In the genomic region with DNA sequence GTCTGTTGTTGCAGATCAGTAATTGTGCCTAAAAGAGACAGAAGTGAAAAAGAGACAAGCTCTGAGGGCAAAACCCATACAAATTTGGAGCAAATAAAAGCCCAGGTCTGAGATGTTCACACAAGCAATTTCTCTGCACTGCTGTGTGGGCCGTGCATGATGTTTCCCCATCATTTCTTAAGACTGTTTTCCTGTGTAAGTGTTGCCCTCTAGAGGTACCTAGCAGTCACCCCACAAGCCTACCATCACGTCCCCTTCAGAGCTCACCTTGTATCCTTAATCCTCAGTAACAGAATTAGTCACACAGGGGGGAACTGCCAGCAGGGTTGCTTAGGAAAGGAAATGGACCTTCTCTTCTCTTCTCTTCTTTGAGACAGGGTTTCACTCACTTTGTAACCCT, we compare ENCODE assay signal across 15 mouse cellular contexts. TPM values are rescaled to one million over a fixed set of nuclear protein-coding genes. Genes with fewer than 3 reads are reported as not detected.
DNase-seq lines count a peak whose midpoint lies in the region; ATAC-seq and TF ChIP-seq lines count a peak whose summit lies in the region.
"Had no signal": no experiment of that assay in that cellular context is flagged by ENCODE, and none has a peak within 500 bp of the region (broad histone marks: within the 10 kb centered on the region; RNA-seq: fewer than 3 reads in every experiment).

No protein-coding gene starts in this region.

- no peaks in the 10 kb centered on the region for H3K4me1 ChIP-seq in kidney, postnatal 0 days (replicated peaks; ENCODE audit: insufficient read depth, low read length)
- H3K4me1 ChIP-seq in stomach, postnatal 0 days (replicated peaks; ENCODE audit: control insufficient read depth, insufficient read depth): no peaks in the 10 kb centered on the region
- H3K4me1 ChIP-seq in hindbrain, embryonic 13.5 days (replicated peaks): no peaks in the 10 kb centered on the region
- H3K4me1 ChIP-seq: embryonic facial prominence, embryonic 10.5 days; lung, embryonic 15.5 days; midbrain, embryonic 12.5 days; neural tube, embryonic 13.5 days had no signal

- H3K4me2 ChIP-seq in kidney, postnatal 0 days (ENCODE audit: low read length): no peak overlapping the region
- H3K4me2 ChIP-seq in stomach, postnatal 0 days (replicated peaks; ENCODE audit: low read depth): no peak overlapping the region
- no peak overlapping the region for H3K4me2 ChIP-seq in hindbrain, embryonic 13.5 days
- H3K4me2 ChIP-seq: heart, embryonic 12.5 days; lung, embryonic 15.5 days; midbrain, embryonic 12.5 days; neural tube, embryonic 13.5 days had no signal

- H3K36me3 ChIP-seq in kidney, postnatal 0 days (ENCODE audit: insufficient read depth, low read length): peaks cover 49% of the 10 kb centered on the region
- peaks cover 25% of the 10 kb centered on the region for H3K36me3 ChIP-seq in stomach, postnatal 0 days (ENCODE audit: control insufficient read depth, insufficient read depth, low read length)
- H3K36me3 ChIP-seq in hindbrain, embryonic 13.5 days: peaks cover 89% of the 10 kb centered on the region

- no peak for ATAC-seq in kidney, postnatal 0 days (replicated peaks; ENCODE audit: low FRiP score, low read depth)
- ATAC-seq in activated CD4-positive, CD25-positive, alpha-beta regulatory T cell, adult 4 months: peak; percentile 29
- no peak for ATAC-seq in stomach, postnatal 0 days (ENCODE audit: low FRiP score, low TSS enrichment)
- no peak for ATAC-seq in hindbrain, embryonic 13.5 days (ENCODE audit: low FRiP score)

- DNase-seq in kidney, postnatal 0 days (ENCODE audit: low spot score): no peak
- DNase-seq in kidney, postnatal 14 days: no peak
- DNase-seq in thymus, postnatal 36 days: peak; percentile 12 to 33
- no peak for DNase-seq in thymus, postnatal 25 days
- no peak for DNase-seq in stomach, postnatal 0 days (ENCODE audit: low spot score)
- no peak for DNase-seq in cerebellum, postnatal 4 days (ENCODE audit: low spot score in 2 of 2)
- DNase-seq: cerebellum, adult 2 months; right cerebral cortex, adult 18-20 months had no signal

- no peak overlapping the region for H3K27ac ChIP-seq in kidney, postnatal 0 days
- no peak overlapping the region for H3K27ac ChIP-seq in stomach, postnatal 0 days (replicated peaks)
- no peak overlapping the region for H3K27ac ChIP-seq in hindbrain, embryonic 13.5 days
- H3K27ac ChIP-seq: embryonic facial prominence, embryonic 10.5 days; lung, embryonic 15.5 days; midbrain, embryonic 12.5 days; neural tube, embryonic 13.5 days had no signal

- H3K4me3 ChIP-seq in kidney, postnatal 0 days (replicated peaks; ENCODE audit: low read depth, low read length): no peak overlapping the region
- no peak overlapping the region for H3K4me3 ChIP-seq in stomach, postnatal 0 days (ENCODE audit: low read depth, low read length)
- H3K4me3 ChIP-seq in hindbrain, embryonic 13.5 days: no peak overlapping the region
- H3K4me3 ChIP-seq: embryonic facial prominence, embryonic 10.5 days; heart, embryonic 12.5 days; lung, embryonic 15.5 days; midbrain, embryonic 12.5 days; neural tube, embryonic 13.5 days had no signal

- H3K9ac ChIP-seq in kidney, postnatal 0 days (ENCODE audit: low read depth, low read length): no peak overlapping the region
- H3K9ac ChIP-seq in stomach, postnatal 0 days (ENCODE audit: low read length): no peak overlapping the region
- H3K9ac ChIP-seq in hindbrain, embryonic 13.5 days: no peak overlapping the region
- H3K9ac ChIP-seq: heart, embryonic 12.5 days; lung, embryonic 15.5 days; midbrain, embryonic 12.5 days; neural tube, embryonic 13.5 days had no signal

- peak; percentile 31; the same call in 1 of the 2 replicates for TF ChIP-seq CTCF in kidney, postnatal 0 days (IDR thresholded peaks at IDR 0.05; ENCODE audit: low read depth)
- TF ChIP-seq CTCF in stomach, postnatal 0 days (IDR thresholded peaks at IDR 0.05; ENCODE audit: low read depth): peak; percentile 64

- no peaks in the 10 kb centered on the region for H3K27me3 ChIP-seq in kidney, postnatal 0 days (ENCODE audit: insufficient read depth, low read length)
- H3K27me3 ChIP-seq in stomach, postnatal 0 days (ENCODE audit: control insufficient read depth, insufficient read depth, low read length): no peaks in the 10 kb centered on the region
- H3K27me3 ChIP-seq in hindbrain, embryonic 13.5 days: no peaks in the 10 kb centered on the region
- H3K27me3 ChIP-seq: heart, embryonic 12.5 days; lung, embryonic 15.5 days; midbrain, embryonic 12.5 days; neural tube, embryonic 13.5 days had no signal

- TF ChIP-seq EP300 in stomach, postnatal 0 days (optimal IDR thresholded peaks at IDR 0.05): no peak

- WGBS in kidney, postnatal 0 days: 71% methylated on average over 2 of the region's 2 CpGs
- WGBS in stomach, postnatal 0 days: 43% methylated on average over 2 of the region's 2 CpGs
- WGBS in hindbrain, embryonic 13.5 days: 48% methylated on average over 2 of the region's 2 CpGs

- no peaks in the 10 kb centered on the region for H3K9me3 ChIP-seq in kidney, postnatal 0 days (replicated peaks; ENCODE audit: low read length)
- no peaks in the 10 kb centered on the region for H3K9me3 ChIP-seq in stomach, postnatal 0 days (ENCODE audit: control insufficient read depth, low read length)
- H3K9me3 ChIP-seq in hindbrain, embryonic 13.5 days: no peaks in the 10 kb centered on the region
- H3K9me3 ChIP-seq: embryonic facial prominence, embryonic 10.5 days; heart, embryonic 12.5 days; lung, embryonic 15.5 days; midbrain, embryonic 12.5 days; neural tube, embryonic 13.5 days had no signal

RNA-seq across cellular contexts. Expression of gene Ppt1, which starts 21.9 kb away (rescaled TPM):
- polyA plus RNA-seq in kidney, postnatal 0 days (2015; fragmentation: Nextera tagmentation; extraction: Ambion mirVana): 74.4 and 77.6 TPM in 2 replicates
- 100 to 1,000 TPM; 104 to 109 TPM for polyA plus RNA-seq in activated CD4-positive, CD25-positive, alpha-beta regulatory T cell, adult 4 months (2017; shearing (Covaris generic))
- polyA plus RNA-seq in stomach, postnatal 0 days (2015; fragmentation: Nextera tagmentation; extraction: Ambion mirVana): 46.8 and 50.7 TPM in 2 replicates
- polyA plus RNA-seq in hindbrain, embryonic 13.5 days (2015; fragmentation: Nextera tagmentation; extraction: Ambion mirVana): 85.7 and 88.3 TPM in 2 replicates

RNA-seq across cellular contexts. Expression of gene Cap1, which starts 27.9 kb away (rescaled TPM):
- 63.7 and 71.2 TPM in 2 replicates for polyA plus RNA-seq in kidney, postnatal 0 days (2015; fragmentation: Nextera tagmentation; extraction: Ambion mirVana)
- 100 to 1,000 TPM; 373 to 385 TPM for polyA plus RNA-seq in activated CD4-positive, CD25-positive, alpha-beta regulatory T cell, adult 4 months (2017; shearing (Covaris generic))
- 53.2 and 56.2 TPM in 2 replicates for polyA plus RNA-seq in stomach, postnatal 0 days (2015; fragmentation: Nextera tagmentation; extraction: Ambion mirVana)
- polyA plus RNA-seq in hindbrain, embryonic 13.5 days (2015; fragmentation: Nextera tagmentation; extraction: Ambion mirVana): 76.0 and 82.5 TPM in 2 replicates

Comparison
In these comparisons a context has a peak if more than half of its experiments do, and no peak if none do; other contexts are left out.
1. DNase-seq: peak in thymus, postnatal 36 days (2 of 2); none in kidney, postnatal 0 days (single experiment), kidney, postnatal 14 days (single experiment), thymus, postnatal 25 days (single experiment), stomach, postnatal 0 days (single experiment) and cerebellum, postnatal 4 days (0 of 2).